Mouse (Mus musculus): ENCODE data around the gene Vmn2r56. TPM values are rescaled to one million over a fixed set of nuclear protein-coding genes. Genes with fewer than 3 reads are reported as not detected.

Vmn2r56 gene
- polyA plus RNA-seq, 1 experiment: 0.02 TPM

Other genes with a start within 250 kb of the Vmn2r56 start
- not detected in 2 replicates for gene 2900092C05Rik, start 222.5 kb downstream of the Vmn2r56 start, polyA plus RNA-seq (2012; rRNA removed)
- gene Vmn2r53, start 126.2 kb downstream of the Vmn2r56 start, polyA plus RNA-seq (2012; rRNA removed): under 0.01 and 0.02 TPM in 2 replicates
- gene Vmn2r54, start 94.7 kb downstream of the Vmn2r56 start, polyA plus RNA-seq (2012; rRNA removed): not detected in 2 replicates
- not detected in 2 replicates for gene Vmn2r55, start 50.0 kb downstream of the Vmn2r56 start, polyA plus RNA-seq (2012; rRNA removed)
- 10.8 and 11.2 TPM in 2 replicates for gene Zscan18, start 68.6 kb upstream of the Vmn2r56 start, polyA plus RNA-seq (2012; rRNA removed)
- gene Zfp329, start 83.9 kb upstream of the Vmn2r56 start, polyA plus RNA-seq (2012; rRNA removed): 16.3 and 16.7 TPM in 2 replicates
- gene Zfp110, start 99.8 kb upstream of the Vmn2r56 start, polyA plus RNA-seq (2012; rRNA removed): 12.6 and 13.5 TPM in 2 replicates
- 5.6 and 6.1 TPM in 2 replicates for gene Zfp128, start 146.2 kb upstream of the Vmn2r56 start, polyA plus RNA-seq (2012; rRNA removed)
- gene Zscan22, start 162.8 kb upstream of the Vmn2r56 start, polyA plus RNA-seq (2012; rRNA removed): 13.1 and 14.0 TPM in 2 replicates
- gene Rps5, start 187.3 kb upstream of the Vmn2r56 start, polyA plus RNA-seq (2012; rRNA removed): 670 and 700 TPM in 2 replicates
- gene Rnf225, start 192.4 kb upstream of the Vmn2r56 start, polyA plus RNA-seq (2012; rRNA removed): 2.6 and 3.5 TPM in 2 replicates
- gene Zfp324, start 230.8 kb upstream of the Vmn2r56 start, polyA plus RNA-seq (2012; rRNA removed): 5.8 and 6.2 TPM in 2 replicates
- 13.8 and 16.0 TPM in 2 replicates for gene Zfp446, start 242.8 kb upstream of the Vmn2r56 start, polyA plus RNA-seq (2012; rRNA removed)

Measured in cerebellum, adult 2 months (tissue).